Mouse (Mus musculus) lung, adult 2 months (tissue): ENCODE results near the gene Gm42669. TPM values are rescaled to one million over a fixed set of nuclear protein-coding genes. Genes with fewer than 3 reads are reported as not detected.

Experiments
- DNase-seq: peaks from one replicate; pipeline ENCODE4 v3.0.0; 2022
- H3K4me1 ChIP-seq: fragments of 200-500 bp; 2 replicates; pipeline ENCODE4 v1.6.1; 2011; ENCODE audit warnings: low read length; ENCODE audit not compliant: control insufficient read depth, insufficient read depth
- H3K4me3 ChIP-seq: fragments of 200-500 bp; replicated peaks from 2 replicates; pipeline ENCODE3; 2011; ENCODE audit warnings: low read depth, mild to moderate bottlenecking, control low read depth, low read length; ENCODE audit errors: extremely low read depth
- CTCF ChIP-seq: fragments of 200-500 bp; IDR thresholded peaks from 2 replicates; pipeline ENCODE4 v1.5.1; 2011; ENCODE audit warnings: mild to moderate bottlenecking, low read length, control low read depth; ENCODE audit not compliant: insufficient read depth
- POLR2A ChIP-seq: fragments of 200-500 bp; IDR thresholded peaks from 2 replicates; pipeline ENCODE4 v1.6.1; 2011; ENCODE audit warnings: low read depth, mild to moderate bottlenecking, control low read depth, low read length, borderline replicate concordance; ENCODE audit errors: extremely low read depth
- WGBS: fragments of 180-500 bp; shearing (Covaris S2); methylation state at CpG from one replicate; pipeline ENCODE4 v1.1.7; 2018; 5-methylcytosine and 5-hydroxymethylcytosine counted together
- polyA plus RNA-seq: library from polyadenylated mRNA; depleted of rRNA; stranded (reverse); fragments of >200 nt; gene quantifications from 2 replicates; pipeline ENCODE4 v1.2.3, GENCODE M21; 2012

Gm42669 gene
- polyA plus RNA-seq, 1 experiment: 0.06 TPM

DNA sequence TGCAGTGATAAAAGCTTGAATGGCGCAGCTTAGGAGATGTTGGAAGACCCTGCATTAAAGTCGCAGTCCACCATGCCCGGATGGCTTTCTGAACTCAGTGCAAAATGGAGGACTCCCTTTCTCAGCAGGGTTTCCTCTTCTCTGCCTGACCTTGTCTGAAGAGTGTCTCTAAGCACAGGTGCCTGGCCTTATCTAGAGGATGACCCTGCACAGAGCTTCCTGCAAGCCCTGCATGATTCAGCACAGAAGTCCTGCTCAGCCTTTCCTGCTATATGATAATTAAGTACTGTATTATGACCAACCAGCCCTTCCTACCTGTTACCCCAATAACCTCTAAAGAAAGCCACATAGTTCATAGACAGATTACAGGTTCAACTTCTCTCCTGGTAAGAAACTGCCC is 8.0 kb downstream of the Gm42669 start:
- 91% methylated on average over 3 of the region's 3 CpGs for WGBS
- no peak for DNase-seq
- Histone ChIP-seq H3K4me1 (no peaks in the 10 kb centered on the region), H3K4me3 (no peak overlapping the region)
- TF ChIP-seq CTCF (no peak), POLR2A (no peak)

DNA sequence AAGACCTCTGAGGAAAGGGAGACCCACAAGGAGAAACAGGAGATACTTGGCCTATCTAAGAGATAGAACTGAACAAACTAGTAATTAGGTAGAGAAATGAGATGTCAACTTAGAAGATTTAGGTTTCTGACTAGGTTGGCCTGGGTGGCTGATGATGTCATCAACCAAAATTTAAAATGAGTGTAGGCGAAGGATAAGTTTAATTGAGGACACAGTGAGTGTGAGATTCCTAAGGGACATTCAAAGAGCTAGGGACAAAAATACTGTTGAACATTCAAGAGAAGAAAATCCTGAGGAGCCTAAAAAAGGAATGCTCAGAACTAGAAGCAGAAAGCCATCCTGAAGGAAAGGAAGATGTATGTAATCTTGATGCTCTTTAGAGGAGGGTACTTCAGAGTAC is 8.7 kb downstream of the Gm42669 start:
- TF ChIP-seq POLR2A: no peak
- no peak for TF ChIP-seq CTCF
- DNase-seq: no peak
- 89% methylated on average over 1 of the region's 1 CpGs for WGBS
- no peaks in the 10 kb centered on the region for H3K4me1 ChIP-seq
- H3K4me3 ChIP-seq: no peak overlapping the region

DNA sequence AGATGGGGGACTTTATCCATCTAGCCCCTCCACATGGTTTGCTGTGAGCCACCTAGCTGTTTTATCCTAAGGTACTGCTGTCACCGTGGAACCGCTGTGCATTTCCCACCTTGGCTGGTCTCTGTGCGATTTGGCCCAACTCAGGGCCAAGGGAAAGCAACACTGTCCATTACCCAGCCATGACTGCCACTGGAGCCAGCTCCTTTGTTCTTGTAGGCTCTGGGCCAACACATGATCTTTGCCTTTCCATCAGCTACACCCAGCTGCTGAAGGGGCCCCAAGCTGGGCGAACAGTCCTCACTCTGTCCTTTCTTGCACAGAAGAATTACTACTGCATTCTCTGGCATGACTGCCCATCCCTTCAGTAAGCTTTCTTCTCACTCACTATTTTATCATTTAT is 11.2 kb downstream of the Gm42669 start:
- DNase-seq: no peak
- 86% methylated on average over 4 of the region's 4 CpGs for WGBS
- no peak overlapping the region for H3K4me3 ChIP-seq
- TF ChIP-seq CTCF (no peak), POLR2A (no peak)
- H3K4me1 ChIP-seq: no peaks in the 10 kb centered on the region

DNA sequence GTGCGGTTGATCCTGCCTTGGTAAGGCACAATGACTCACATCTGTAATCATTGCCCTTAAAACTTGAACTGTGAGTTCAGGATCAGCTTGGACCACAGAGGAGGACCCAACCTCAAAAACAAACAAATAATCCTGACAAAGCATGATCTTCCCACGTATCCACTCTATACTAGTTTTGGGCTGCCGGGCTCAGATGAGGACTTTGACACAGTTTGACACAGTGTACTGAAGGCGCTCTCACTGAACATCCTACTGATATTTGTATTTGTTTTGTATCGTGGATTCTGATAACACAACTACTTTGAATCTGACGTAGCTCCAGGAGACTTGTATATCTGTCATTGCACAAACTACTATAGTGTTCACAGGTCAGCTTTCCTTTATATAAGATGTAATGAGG is 14.0 kb downstream of the Gm42669 start:
- no peak for TF ChIP-seq POLR2A
- no peak for TF ChIP-seq CTCF
- Histone ChIP-seq H3K4me3 (no peak overlapping the region), H3K4me1 (no peaks in the 10 kb centered on the region)
- WGBS: 76% methylated on average over 6 of the region's 6 CpGs
- no peak for DNase-seq

DNA sequence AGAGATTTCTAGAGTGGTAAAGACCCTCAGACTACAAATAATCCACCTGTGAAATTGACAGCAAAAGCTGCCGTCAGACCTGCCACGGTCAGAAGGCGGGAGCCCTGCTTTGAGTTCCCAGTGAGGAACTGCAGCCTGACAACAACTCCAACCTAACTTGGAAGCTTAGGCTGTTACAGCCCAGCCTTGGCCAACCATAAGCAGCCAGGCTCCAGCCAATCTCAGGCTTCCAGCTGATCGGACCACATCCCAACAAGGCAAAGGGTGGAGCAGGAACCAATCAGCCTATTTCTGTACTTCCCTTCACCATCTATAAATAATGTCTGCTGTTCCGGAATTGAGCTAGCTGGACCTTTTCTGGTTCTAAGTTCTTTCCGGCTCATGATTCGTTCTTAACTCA is 14.5 kb downstream of the Gm42669 start:
- Histone ChIP-seq H3K4me3 (no peak overlapping the region), H3K4me1 (no peaks in the 10 kb centered on the region)
- 40% methylated on average over 7 of the region's 7 CpGs for WGBS
- DNase-seq: no peak
- TF ChIP-seq POLR2A: peak; percentile 28; the same call in 1 of the 2 replicates
- no peak for TF ChIP-seq CTCF

DNA sequence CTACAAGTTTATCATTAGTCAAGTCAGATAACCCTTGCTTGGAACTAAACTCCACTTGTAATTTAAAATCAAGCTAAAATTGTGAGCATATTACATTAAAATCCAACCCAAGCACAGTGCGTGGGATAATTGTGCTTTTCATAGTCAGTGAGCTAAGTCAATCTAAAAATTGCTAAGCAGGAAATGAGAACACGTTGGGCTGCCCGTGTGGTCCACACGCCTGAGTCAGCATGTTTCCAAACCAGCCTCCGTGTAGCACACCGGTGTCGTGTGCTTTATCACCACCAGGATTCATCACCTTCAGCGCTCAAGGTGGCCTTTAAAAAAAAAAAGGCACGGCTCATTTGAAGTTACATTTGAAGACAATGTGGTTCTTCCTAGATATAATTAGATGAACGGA is 16.9 kb downstream of the Gm42669 start:
- Histone ChIP-seq H3K4me3 (no peak overlapping the region), H3K4me1 (no peaks in the 10 kb centered on the region)
- WGBS: 68% methylated on average over 10 of the region's 10 CpGs
- TF ChIP-seq POLR2A (no peak), CTCF (no peak)
- no peak for DNase-seq

DNA sequence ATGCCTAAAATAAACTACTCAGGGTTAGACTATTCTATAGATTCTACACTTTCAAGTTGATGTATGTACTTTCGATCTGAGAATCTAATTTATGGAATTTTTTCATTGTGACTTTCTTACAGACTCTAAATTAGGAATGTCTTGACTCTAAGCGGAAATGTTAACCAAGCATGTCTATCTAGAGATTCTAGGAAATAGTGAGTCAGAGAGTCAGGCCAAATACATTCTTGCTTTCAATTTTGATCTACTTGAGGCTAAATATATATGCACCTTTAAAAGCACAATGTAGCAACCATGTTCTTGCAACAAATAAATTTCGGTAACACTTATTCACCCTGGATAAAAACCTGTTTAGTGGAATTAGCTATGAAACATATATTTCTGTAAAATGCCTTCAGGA is 21.4 kb downstream of the Gm42669 start:
- Histone ChIP-seq H3K4me3 (no peak overlapping the region), H3K4me1 (no peaks in the 10 kb centered on the region)
- TF ChIP-seq CTCF: no peak
- no peak for TF ChIP-seq POLR2A
- WGBS: 91% methylated on average over 3 of the region's 3 CpGs
- no peak for DNase-seq

DNA sequence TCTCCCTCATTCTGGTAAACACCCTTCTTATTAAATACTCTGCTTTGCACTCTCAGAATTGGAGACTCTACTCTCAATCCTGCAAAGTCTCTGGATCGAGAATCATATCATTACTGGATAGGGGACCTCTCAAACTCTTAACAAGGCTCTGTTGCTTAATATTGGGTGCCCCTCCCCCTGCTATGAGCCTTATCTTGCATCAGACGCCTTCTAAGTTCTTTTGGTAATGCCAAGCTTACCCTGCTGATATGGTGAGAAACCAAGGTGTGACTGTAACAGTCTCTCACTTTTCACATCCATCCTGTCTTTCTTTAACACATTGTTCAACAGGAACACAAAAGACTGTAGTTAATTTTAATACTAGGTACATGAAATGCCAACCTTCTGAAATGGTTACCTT is 26.2 kb downstream of the Gm42669 start:
- no peak overlapping the region for H3K4me3 ChIP-seq
- TF ChIP-seq CTCF: no peak
- TF ChIP-seq POLR2A: no peak
- 38% methylated on average over 2 of the region's 2 CpGs for WGBS

DNA sequence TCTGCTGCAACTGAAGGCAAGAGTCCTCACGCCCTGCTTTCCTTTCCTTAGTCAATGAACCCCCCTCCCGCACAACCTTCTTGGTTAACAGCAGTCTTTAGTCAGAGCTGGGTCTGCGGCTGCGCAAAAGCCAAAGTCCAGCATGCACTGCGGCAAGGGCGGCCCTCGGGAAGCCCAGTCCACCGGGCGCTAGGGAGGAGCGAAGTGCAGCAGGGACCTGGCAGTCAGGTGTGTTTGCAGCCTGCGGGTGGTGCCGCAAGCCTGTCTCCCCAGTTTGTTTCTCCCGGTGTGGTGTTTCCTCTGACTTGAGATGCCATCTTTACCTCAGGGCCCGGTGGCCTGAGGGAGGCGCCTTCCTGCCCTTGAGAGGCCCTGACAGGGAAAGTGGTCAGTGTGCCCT is 27.2 kb downstream of the Gm42669 start, which contains the start of gene 1700028K03Rik:
TSS of gene 1700028K03Rik (plus strand) at position 129 of the 400 bp plus-strand sequence.
- TF ChIP-seq CTCF (no peak), POLR2A (no peak)
- Histone ChIP-seq H3K4me3 (no peak within 1 kb of the TSS), H3K4me1 (no peaks in the 10 kb centered on the region)
- DNase-seq: no peak
- 75% methylated on average over 15 of the region's 15 CpGs for WGBS

More for the DNA sequence above, 26.2 kb downstream of the Gm42669 start:
- H3K4me1 ChIP-seq: no peaks in the 10 kb centered on the region
- DNase-seq: no peak

DNA sequence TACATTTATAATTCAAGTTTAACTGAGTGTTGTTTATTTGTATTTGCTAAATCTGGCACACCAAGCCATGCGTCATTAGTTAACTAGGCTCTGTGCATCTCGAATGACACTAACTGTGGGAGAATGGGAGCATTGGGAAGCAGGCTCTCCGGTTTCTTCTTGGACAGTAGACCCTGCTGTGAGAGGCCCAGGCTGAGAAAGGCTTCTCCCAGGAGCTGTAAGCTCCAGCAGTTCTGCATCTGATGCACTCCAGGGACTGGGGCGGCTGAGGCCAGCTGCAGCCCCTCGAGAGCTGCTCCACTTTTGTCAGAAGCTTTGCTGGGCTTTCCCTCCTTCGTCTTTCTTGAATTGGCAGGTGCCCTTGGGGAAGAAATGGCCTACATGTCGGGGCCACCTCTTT is 34.3 kb downstream of the Gm42669 start:
- no peak overlapping the region for H3K4me3 ChIP-seq
- DNase-seq: no peak
- peaks cover 3% of the 10 kb centered on the region for H3K4me1 ChIP-seq
- WGBS: 47% methylated on average over 7 of the region's 7 CpGs
- TF ChIP-seq POLR2A (no peak), CTCF (no peak)
